Mouse (Mus musculus): Measurements from ENCODE around the gene Anapc15. TPM values are rescaled to one million over a fixed set of nuclear protein-coding genes. Genes with fewer than 3 reads are reported as not detected.
"Not testable (repeated sequence)": the region's sequence is repeated elsewhere in the genome, so short reads cannot be mapped to it uniquely, and the experiment has no call there.

Anapc15 gene
- polyA plus RNA-seq, 1 experiment from 2014 or later, result 73.0 TPM

GRCm38 (mm10) chr7:101902846-101903245 is 39.3 kb downstream of the Anapc15 start:
- ATAC-seq (ENCODE audit: low read depth), result no peak
- no peaks in the 10 kb centered on the region for H3K27me3 ChIP-seq (ENCODE audit: control insufficient read depth, insufficient read depth, low read depth, low read length)
- H3K36me3 ChIP-seq (ENCODE audit: control insufficient read depth, insufficient read depth, low read length), result no peaks in the 10 kb centered on the region
- H3K27ac ChIP-seq (ENCODE audit: low read length), result no peak overlapping the region
- no peak overlapping the region for H3K9ac ChIP-seq (ENCODE audit: low read length)
- H3K9me3 ChIP-seq (ENCODE audit: control insufficient read depth, low read length), result 0 out of 2 replicates have a peak, but pooled peaks cover 3% of the 10 kb centered on the region
- H3K4me3 ChIP-seq (ENCODE audit: low read length), result no peak overlapping the region
- H3K4me2 ChIP-seq (ENCODE audit: low read depth, low read length), result no peak overlapping the region
- peaks cover 13% of the 10 kb centered on the region for H3K4me1 ChIP-seq (replicated peaks; ENCODE audit: control insufficient read depth, insufficient read depth, low read length)

DNA sequence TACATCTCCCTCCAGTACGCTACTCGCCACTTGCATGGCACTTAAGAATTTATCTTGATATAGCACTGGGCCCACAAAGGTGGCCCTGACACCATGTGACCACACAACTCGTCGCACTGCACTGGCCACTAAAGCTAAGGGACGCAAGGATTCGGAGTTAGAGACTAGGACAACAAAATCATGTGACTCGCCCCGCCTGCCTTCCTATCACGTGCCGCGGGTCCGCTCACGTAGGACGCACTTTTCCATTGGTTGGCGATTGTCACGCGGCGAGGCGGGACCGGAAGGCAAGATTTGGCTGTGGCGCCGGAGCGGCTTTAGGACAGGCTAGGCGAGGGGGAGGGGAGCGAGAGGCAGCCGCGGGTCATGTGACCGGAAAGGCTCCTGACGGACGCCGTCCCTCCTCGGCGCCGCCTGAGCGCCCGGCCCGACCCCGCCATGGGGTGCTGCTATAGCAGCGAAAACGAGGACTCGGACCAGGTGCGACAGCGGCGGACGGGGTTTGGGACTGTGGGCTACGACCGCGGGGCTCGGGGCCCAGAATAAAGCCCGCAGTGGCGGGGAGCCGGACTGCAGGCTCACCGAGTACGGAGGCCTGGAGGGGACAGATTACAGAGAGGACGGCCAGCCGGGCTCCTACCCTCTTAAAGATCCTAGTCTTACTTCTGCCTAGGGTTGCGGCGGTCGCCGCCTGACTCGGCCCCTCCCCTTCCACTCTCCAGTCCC is 42.2 kb downstream of the Anapc15 start, which contains the start of gene Lamtor1:
TSS of gene Lamtor1 (plus strand) at position 344 of the 726 bp plus-strand sequence.
- peak; percentile 99 for ATAC-seq (ENCODE audit: low read depth)
- H3K27me3 ChIP-seq (ENCODE audit: control insufficient read depth, insufficient read depth, low read depth, low read length), result no peaks in the 10 kb centered on the region
- H3K9ac ChIP-seq (ENCODE audit: low read length), result peak within 1 kb of the TSS; percentile 98
- peak within 1 kb of the TSS; percentile 89 for H3K4me3 ChIP-seq (ENCODE audit: low read length)
- WGBS, result under 1% methylated on average over 61 of the region's 61 CpGs
- peak within 1 kb of the TSS; percentile 98 for H3K27ac ChIP-seq (ENCODE audit: low read length)
- peak within 1 kb of the TSS; percentile 87 for H3K4me2 ChIP-seq (ENCODE audit: low read depth, low read length)
- H3K36me3 ChIP-seq (ENCODE audit: control insufficient read depth, insufficient read depth, low read length), result peaks cover 7% of the 10 kb centered on the region
- peaks cover 18% of the 10 kb centered on the region for H3K4me1 ChIP-seq (replicated peaks; ENCODE audit: control insufficient read depth, insufficient read depth, low read length)
- H3K9me3 ChIP-seq (ENCODE audit: control insufficient read depth, low read length), result 0 out of 2 replicates have a peak, but pooled peaks cover 3% of the 10 kb centered on the region

- Histone ChIP-seq H3K27ac (ENCODE audit: low read length) (peak within 1 kb of the TSS; percentile 98), H3K4me3 (ENCODE audit: low read length) (peak within 1 kb of the TSS; percentile 89), H3K9me3 (ENCODE audit: control insufficient read depth, low read length) (0 out of 2 replicates have a peak, but pooled peaks cover 3% of the 10 kb centered on the region), H3K4me1 (replicated peaks; ENCODE audit: control insufficient read depth, insufficient read depth, low read length) (peaks cover 18% of the 10 kb centered on the region), H3K4me2 (ENCODE audit: low read depth, low read length) (peak within 1 kb of the TSS; percentile 87), H3K36me3 (ENCODE audit: control insufficient read depth, insufficient read depth, low read length) (peaks cover 11% of the 10 kb centered on the region), H3K9ac (ENCODE audit: low read length) (peak within 1 kb of the TSS; percentile 98), H3K27me3 (ENCODE audit: control insufficient read depth, insufficient read depth, low read depth, low read length) (no peaks in the 10 kb centered on the region)
- no peak for ATAC-seq (ENCODE audit: low read depth)
- 10% methylated on average over 11 of the region's 11 CpGs for WGBS
Measured at GRCm38 (mm10) chr7:101906287-101906681, 42.8 kb downstream of the Anapc15 start, which contains the start of gene Tomt. Tomt (minus strand) TSS chr7:101906359.

DNA sequence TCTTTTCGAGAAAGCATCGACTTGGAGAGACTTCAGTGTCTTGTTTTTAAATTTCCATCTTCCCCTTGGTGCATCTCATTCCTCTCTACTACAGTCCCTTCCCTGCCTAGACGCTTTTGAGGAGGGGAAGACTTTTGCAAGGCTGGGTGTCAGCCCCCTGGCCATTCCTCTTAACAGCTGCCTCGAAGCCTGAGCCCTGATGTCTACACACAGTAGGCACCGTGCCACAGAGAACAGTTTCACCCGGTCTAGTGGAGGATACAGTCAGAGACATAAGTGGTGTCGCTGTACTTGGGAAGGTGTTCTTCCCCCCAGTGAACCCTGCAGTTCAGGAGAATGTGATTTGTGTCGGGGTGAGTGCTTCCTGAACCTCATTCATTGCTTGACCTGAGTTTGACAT is 43.2 kb downstream of the Anapc15 start:
- H3K36me3 ChIP-seq (ENCODE audit: control insufficient read depth, insufficient read depth, low read length), result peaks cover 12% of the 10 kb centered on the region
- H3K4me2 ChIP-seq (ENCODE audit: low read depth, low read length), result peak overlapping the region; percentile 87
- ATAC-seq (ENCODE audit: low read depth), result no peak
- 0 out of 2 replicates have a peak, but pooled peaks cover 3% of the 10 kb centered on the region for H3K9me3 ChIP-seq (ENCODE audit: control insufficient read depth, low read length)
- peaks cover 18% of the 10 kb centered on the region for H3K4me1 ChIP-seq (replicated peaks; ENCODE audit: control insufficient read depth, insufficient read depth, low read length)
- WGBS, result 51% methylated on average over 8 of the region's 8 CpGs
- H3K27me3 ChIP-seq (ENCODE audit: control insufficient read depth, insufficient read depth, low read depth, low read length), result no peaks in the 10 kb centered on the region
- H3K27ac ChIP-seq (ENCODE audit: low read length), result no peak overlapping the region; the same call in 1 of the 2 replicates
- H3K9ac ChIP-seq (ENCODE audit: low read length), result peak overlapping the region; percentile 98
- H3K4me3 ChIP-seq (ENCODE audit: low read length), result peak overlapping the region; percentile 89

DNA sequence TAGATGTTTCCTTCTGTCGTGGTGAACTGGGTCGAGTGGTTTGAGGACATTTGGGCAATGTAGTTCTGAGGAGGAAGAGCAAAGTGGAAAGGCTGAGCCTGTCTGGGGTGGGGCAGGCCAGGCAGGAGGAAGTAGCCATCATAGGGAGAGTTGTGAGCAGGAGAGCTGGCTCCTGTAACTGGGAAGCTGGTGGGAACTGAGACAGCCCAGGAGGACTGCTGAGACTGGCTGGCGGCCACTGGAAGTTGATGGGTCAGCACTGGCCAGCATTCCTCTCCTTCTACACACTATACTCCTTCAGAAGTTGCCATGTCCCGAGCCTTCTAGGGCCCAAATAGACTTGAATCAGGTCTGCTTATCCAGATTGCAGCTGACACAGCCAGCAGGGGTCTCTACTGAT is 44.9 kb downstream of the Anapc15 start:
- H3K27ac ChIP-seq (ENCODE audit: low read length), result no peak overlapping the region
- WGBS, result 56% methylated on average over 4 of the region's 4 CpGs
- no peak for ATAC-seq (ENCODE audit: low read depth)

GRCm38 (mm10) chr7:101910138-101910537 is 46.6 kb downstream of the Anapc15 start:
- 76% methylated on average over 4 of the region's 4 CpGs for WGBS
- H3K9me3 ChIP-seq (ENCODE audit: control insufficient read depth, low read length), result no peaks in the 10 kb centered on the region
- no peak overlapping the region for H3K4me2 ChIP-seq (ENCODE audit: low read depth, low read length)
- H3K36me3 ChIP-seq (ENCODE audit: control insufficient read depth, insufficient read depth, low read length), result peaks cover 42% of the 10 kb centered on the region
- H3K9ac ChIP-seq (ENCODE audit: low read length), result no peak overlapping the region
- no peak overlapping the region for H3K27ac ChIP-seq (ENCODE audit: low read length)
- no peaks in the 10 kb centered on the region for H3K27me3 ChIP-seq (ENCODE audit: control insufficient read depth, insufficient read depth, low read depth, low read length)
- no peak overlapping the region for H3K4me3 ChIP-seq (ENCODE audit: low read length)
- H3K4me1 ChIP-seq (replicated peaks; ENCODE audit: control insufficient read depth, insufficient read depth, low read length), result peaks cover 17% of the 10 kb centered on the region
- no peak for ATAC-seq (ENCODE audit: low read depth)

More for the DNA sequence above, 44.9 kb downstream of the Anapc15 start:
- Histone ChIP-seq H3K4me2 (ENCODE audit: low read depth, low read length) (no peak overlapping the region), H3K36me3 (ENCODE audit: control insufficient read depth, insufficient read depth, low read length) (peaks cover 29% of the 10 kb centered on the region), H3K9me3 (ENCODE audit: control insufficient read depth, low read length) (no peaks in the 10 kb centered on the region), H3K27me3 (ENCODE audit: control insufficient read depth, insufficient read depth, low read depth, low read length) (no peaks in the 10 kb centered on the region), H3K9ac (ENCODE audit: low read length) (no peak overlapping the region), H3K4me1 (replicated peaks; ENCODE audit: control insufficient read depth, insufficient read depth, low read length) (peaks cover 18% of the 10 kb centered on the region), H3K4me3 (ENCODE audit: low read length) (no peak overlapping the region)

DNA sequence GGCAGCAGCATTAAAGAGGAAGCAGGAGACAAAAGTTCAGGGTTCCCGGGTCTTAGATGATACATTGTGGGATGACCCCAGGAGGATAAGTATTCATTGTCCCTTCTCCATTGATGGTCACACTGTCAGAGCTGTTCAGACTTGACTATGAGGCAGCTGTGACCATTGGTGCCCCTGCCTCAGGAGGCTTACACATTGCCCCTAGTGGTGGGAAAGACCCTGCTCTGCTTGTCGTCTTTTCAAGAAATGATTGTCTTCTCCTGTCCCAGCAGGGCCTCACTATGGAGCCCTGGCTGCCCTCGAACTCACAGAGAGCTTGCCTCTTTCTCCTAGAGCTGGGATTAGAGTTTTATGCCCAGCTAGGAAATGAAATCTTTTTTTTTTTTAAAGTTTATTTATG is 48.5 kb downstream of the Anapc15 start:
- ATAC-seq (ENCODE audit: low read depth), result no peak
- Histone ChIP-seq H3K36me3 (ENCODE audit: control insufficient read depth, insufficient read depth, low read length) (peaks cover 42% of the 10 kb centered on the region), H3K4me1 (replicated peaks; ENCODE audit: control insufficient read depth, insufficient read depth, low read length) (peaks cover 8% of the 10 kb centered on the region), H3K27me3 (ENCODE audit: control insufficient read depth, insufficient read depth, low read depth, low read length) (no peaks in the 10 kb centered on the region), H3K4me2 (ENCODE audit: low read depth, low read length) (no peak overlapping the region), H3K4me3 (ENCODE audit: low read length) (no peak overlapping the region), H3K9ac (ENCODE audit: low read length) (no peak overlapping the region), H3K9me3 (ENCODE audit: control insufficient read depth, low read length) (no peaks in the 10 kb centered on the region), H3K27ac (ENCODE audit: low read length) (no peak overlapping the region)
- WGBS, result 68% methylated on average over 3 of the region's 3 CpGs

GRCm38 (mm10) chr7:101918071-101918470 is 54.6 kb downstream of the Anapc15 start:
- H3K27me3 ChIP-seq (ENCODE audit: control insufficient read depth, insufficient read depth, low read depth, low read length), result no peaks in the 10 kb centered on the region
- H3K4me2 ChIP-seq (ENCODE audit: low read depth, low read length), result no peak overlapping the region
- no peaks in the 10 kb centered on the region for H3K9me3 ChIP-seq (ENCODE audit: control insufficient read depth, low read length)
- H3K36me3 ChIP-seq (ENCODE audit: control insufficient read depth, insufficient read depth, low read length), result peaks cover 16% of the 10 kb centered on the region
- no peak overlapping the region for H3K9ac ChIP-seq (ENCODE audit: low read length)
- H3K4me3 ChIP-seq (ENCODE audit: low read length), result no peak overlapping the region
- peak; percentile 75 for ATAC-seq (ENCODE audit: low read depth)
- 17% methylated on average over 1 of the region's 1 CpGs for WGBS
- no peak overlapping the region for H3K27ac ChIP-seq (ENCODE audit: low read length)
- no peaks in the 10 kb centered on the region for H3K4me1 ChIP-seq (replicated peaks; ENCODE audit: control insufficient read depth, insufficient read depth, low read length)

DNA sequence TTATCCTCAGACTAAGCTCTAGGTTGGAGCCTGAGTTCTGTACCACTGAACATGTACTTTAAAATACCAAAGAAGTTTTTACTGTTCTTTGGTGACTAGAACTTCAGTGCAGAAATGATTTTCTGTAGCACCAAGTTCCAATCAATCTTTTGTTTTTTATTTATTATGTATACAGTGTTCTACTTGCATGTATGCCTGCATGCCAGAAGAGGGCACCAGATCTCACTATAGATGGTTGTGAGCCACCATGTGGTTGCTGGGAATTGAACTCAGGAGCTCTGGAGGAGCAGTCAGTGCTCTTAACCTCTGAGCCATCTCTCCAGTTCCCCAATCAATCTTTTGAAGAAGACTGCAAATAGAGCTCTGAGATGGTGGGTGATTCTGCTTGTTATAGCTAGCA is 62.4 kb downstream of the Anapc15 start:
- ATAC-seq (ENCODE audit: low read depth); H3K9me3 ChIP-seq (ENCODE audit: control insufficient read depth, low read length); H3K27ac ChIP-seq (ENCODE audit: low read length); H3K27me3 ChIP-seq (ENCODE audit: control insufficient read depth, insufficient read depth, low read depth, low read length); H3K36me3 ChIP-seq (ENCODE audit: control insufficient read depth, insufficient read depth, low read length); H3K4me1 ChIP-seq (replicated peaks; ENCODE audit: control insufficient read depth, insufficient read depth, low read length); H3K9ac ChIP-seq (ENCODE audit: low read length); H3K4me3 ChIP-seq (ENCODE audit: low read length); H3K4me2 ChIP-seq (ENCODE audit: low read depth, low read length): not testable (repeated sequence)
